9 mouse cellular contexts compared by ENCODE assay signal in the genomic region with DNA sequence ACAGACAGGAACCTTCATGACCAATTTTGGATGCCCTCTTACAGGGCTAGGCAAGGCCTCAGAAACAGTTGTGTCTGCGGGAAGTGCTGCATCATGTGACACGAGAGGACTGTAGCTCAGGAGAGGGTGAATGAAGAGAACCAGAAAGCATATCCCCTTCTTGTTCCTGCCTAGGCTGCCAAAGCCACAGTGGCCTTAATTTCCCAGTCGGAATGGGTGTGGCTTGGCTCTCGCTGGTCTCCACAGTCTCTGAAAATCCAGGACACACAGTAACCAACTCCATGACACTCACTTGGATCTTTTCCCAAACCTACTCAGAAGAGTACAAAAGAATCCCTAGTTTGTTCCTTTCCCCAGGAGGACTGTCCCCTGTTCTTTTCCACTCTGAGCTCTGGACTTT. TPM values are rescaled to one million over a fixed set of nuclear protein-coding genes. Genes with fewer than 3 reads are reported as not detected.
DNase-seq lines count a peak whose midpoint lies in the region; ATAC-seq and TF ChIP-seq lines count a peak whose summit lies in the region.
"Had no signal": no experiment of that assay in that cellular context is flagged by ENCODE, and none has a peak within 500 bp of the region (broad histone marks: within the 10 kb centered on the region; RNA-seq: fewer than 3 reads in every experiment).

No protein-coding gene starts in this region.

- 51% methylated on average over 4 of the region's 4 CpGs for WGBS in lung, embryonic 14.5 days
- WGBS in lung, postnatal 0 days: 53% methylated on average over 4 of the region's 4 CpGs

- no peak overlapping the region for H3K4me2 ChIP-seq in lung, embryonic 14.5 days
- no peak overlapping the region for H3K4me2 ChIP-seq in lung, postnatal 0 days (replicated peaks; ENCODE audit: low read depth, low read length)

- no peak for TF ChIP-seq EP300 in lung, postnatal 0 days (IDR thresholded peaks at IDR 0.05)

- no peak overlapping the region for H3K9ac ChIP-seq in lung, embryonic 14.5 days
- H3K9ac ChIP-seq in lung, postnatal 0 days (replicated peaks; ENCODE audit: low read depth): no peak overlapping the region

- TF ChIP-seq CTCF in lung, embryonic 14.5 days (IDR thresholded peaks at IDR 0.05; ENCODE audit: low read depth): no peak
- no peak for TF ChIP-seq CTCF in lung, postnatal 0 days (IDR thresholded peaks at IDR 0.05)

- ATAC-seq in lung, embryonic 14.5 days (ENCODE audit: insufficient read depth): no peak
- no peak for ATAC-seq in lung, postnatal 0 days
- no peak for ATAC-seq in megakaryocyte-erythroid progenitor cell, adult 5-6 weeks (replicated peaks; ENCODE audit: low FRiP score, low TSS enrichment, poor library complexity, severe bottlenecking)

- H3K4me1 ChIP-seq in lung, embryonic 14.5 days (ENCODE audit: insufficient read depth): no peaks in the 10 kb centered on the region
- H3K4me1 ChIP-seq in lung, postnatal 0 days (ENCODE audit: insufficient read depth, low read depth, low read length): no peaks in the 10 kb centered on the region

- H3K9me3 ChIP-seq in lung, embryonic 14.5 days (ENCODE audit: low read depth, low read length): no peaks in the 10 kb centered on the region
- H3K9me3 ChIP-seq in lung, postnatal 0 days (ENCODE audit: low read length): no peaks in the 10 kb centered on the region

- no peaks in the 10 kb centered on the region for H3K27me3 ChIP-seq in lung, embryonic 14.5 days (ENCODE audit: insufficient read depth, low read length)
- H3K27me3 ChIP-seq in lung, postnatal 0 days (replicated peaks; ENCODE audit: insufficient read depth, low read length): no peaks in the 10 kb centered on the region

- no peak overlapping the region for H3K27ac ChIP-seq in lung, embryonic 14.5 days (ENCODE audit: low read depth)
- H3K27ac ChIP-seq in lung, postnatal 0 days (ENCODE audit: low read length): no peak overlapping the region

- H3K4me3 ChIP-seq in lung, embryonic 14.5 days (ENCODE audit: low read depth, low read length): no peak overlapping the region
- no peak overlapping the region for H3K4me3 ChIP-seq in lung, postnatal 0 days (ENCODE audit: low read depth, low read length)

- peak; percentile 72 for DNase-seq in gastrocnemius, adult 18-20 months (ENCODE audit: low spot score)
- no peak for DNase-seq in gastrocnemius, postnatal 4 days (ENCODE audit: low spot score in 2 of 2)
- peak; percentile 45 for DNase-seq in lung, embryonic 14.5 days
- no peak for DNase-seq in lung, postnatal 0 days (ENCODE audit: low spot score)
- DNase-seq in brain, adult 2 months (ENCODE audit: low read depth, low spot score): peak; percentile 54
- peak; percentile 77 for DNase-seq in kidney, postnatal 14 days
- no peak for DNase-seq in spleen, postnatal 4 days (ENCODE audit: low spot score in 2 of 2)
- DNase-seq: thymus, postnatal 4 days had no signal

- H3K36me3 ChIP-seq in lung, embryonic 14.5 days (ENCODE audit: insufficient read depth): no peaks in the 10 kb centered on the region
- H3K36me3 ChIP-seq in lung, postnatal 0 days (ENCODE audit: insufficient read depth, low read length): no peaks in the 10 kb centered on the region

RNA-seq across cellular contexts. Expression of a gene that starts 10.7 kb away (rescaled TPM):
- not detected for total RNA-seq in gastrocnemius, adult 18-20 months (2021)
- not detected for total RNA-seq in gastrocnemius, postnatal 4 days (2021)
- 0.73 and 1.2 TPM in 2 replicates for polyA plus RNA-seq in lung, embryonic 14.5 days (2014; fragmentation: Nextera tagmentation; extraction: Ambion mirVana)
- 11.1 and 11.7 TPM in 2 replicates for polyA plus RNA-seq in lung, postnatal 0 days (2015; fragmentation: Nextera tagmentation; extraction: Ambion mirVana)
- 0.84 TPM in 1 of 2 replicates, not detected in the other for total RNA-seq in megakaryocyte-erythroid progenitor cell, adult 5-6 weeks (2014; fragmentation: Nextera tagmentation)
- not detected in 2 replicates for total RNA-seq in megakaryocyte-erythroid progenitor cell, adult 5-6 weeks (2017)

RNA-seq across cellular contexts. Expression of a gene that starts 10.8 kb away (rescaled TPM):
- total RNA-seq in gastrocnemius, adult 18-20 months (2021): 1 to 10 TPM; 9.2 to 9.9 TPM
- 10 to 100 TPM; 18.7 to 21.4 TPM for total RNA-seq in gastrocnemius, postnatal 4 days (2021)
- 61.4 and 62.4 TPM in 2 replicates for polyA plus RNA-seq in lung, embryonic 14.5 days (2014; fragmentation: Nextera tagmentation; extraction: Ambion mirVana)
- polyA plus RNA-seq in lung, postnatal 0 days (2015; fragmentation: Nextera tagmentation; extraction: Ambion mirVana): 54.9 and 58.6 TPM in 2 replicates
- total RNA-seq in megakaryocyte-erythroid progenitor cell, adult 5-6 weeks (2014; fragmentation: Nextera tagmentation): 1.6 and 2.1 TPM in 2 replicates
- total RNA-seq in megakaryocyte-erythroid progenitor cell, adult 5-6 weeks (2017): 3.1 and 3.2 TPM in 2 replicates

RNA-seq across cellular contexts. Expression of a gene that starts 18.3 kb away (rescaled TPM):
- total RNA-seq in gastrocnemius, adult 18-20 months (2021): 100 to 1,000 TPM; 145 to 153 TPM
- 100 to 1,000 TPM; 221 to 227 TPM for total RNA-seq in gastrocnemius, postnatal 4 days (2021)
- polyA plus RNA-seq in lung, embryonic 14.5 days (2014; fragmentation: Nextera tagmentation; extraction: Ambion mirVana): 196 and 208 TPM in 2 replicates
- 130 and 135 TPM in 2 replicates for polyA plus RNA-seq in lung, postnatal 0 days (2015; fragmentation: Nextera tagmentation; extraction: Ambion mirVana)
- 100 and 107 TPM in 2 replicates for total RNA-seq in megakaryocyte-erythroid progenitor cell, adult 5-6 weeks (2014; fragmentation: Nextera tagmentation)
- total RNA-seq in megakaryocyte-erythroid progenitor cell, adult 5-6 weeks (2017): 96.6 and 142 TPM in 2 replicates

RNA-seq across cellular contexts. Expression of a gene that starts 24.8 kb away (rescaled TPM):
- 1 to 10 TPM; 4.0 to 7.8 TPM for total RNA-seq in gastrocnemius, adult 18-20 months (2021)
- 10 to 100 TPM; 32.7 to 42.9 TPM for total RNA-seq in gastrocnemius, postnatal 4 days (2021)
- polyA plus RNA-seq in lung, embryonic 14.5 days (2014; fragmentation: Nextera tagmentation; extraction: Ambion mirVana): 75.1 and 78.7 TPM in 2 replicates
- 22.8 and 27.9 TPM in 2 replicates for polyA plus RNA-seq in lung, postnatal 0 days (2015; fragmentation: Nextera tagmentation; extraction: Ambion mirVana)
- total RNA-seq in megakaryocyte-erythroid progenitor cell, adult 5-6 weeks (2014; fragmentation: Nextera tagmentation): 2.6 and 19.8 TPM in 2 replicates
- 1.9 and 14.4 TPM in 2 replicates for total RNA-seq in megakaryocyte-erythroid progenitor cell, adult 5-6 weeks (2017)

RNA-seq across cellular contexts. Expression of a gene that starts 50.8 kb away (rescaled TPM):
- 1 to 10 TPM; 4.6 to 5.0 TPM for total RNA-seq in gastrocnemius, adult 18-20 months (2021)
- 10 to 100 TPM in 1 of 2 experiments, 1 to 10 TPM in 1; 8.8 to 11.3 TPM for total RNA-seq in gastrocnemius, postnatal 4 days (2021)
- 17.1 and 19.2 TPM in 2 replicates for polyA plus RNA-seq in lung, embryonic 14.5 days (2014; fragmentation: Nextera tagmentation; extraction: Ambion mirVana)
- 14.6 and 14.8 TPM in 2 replicates for polyA plus RNA-seq in lung, postnatal 0 days (2015; fragmentation: Nextera tagmentation; extraction: Ambion mirVana)
- 8.9 and 9.9 TPM in 2 replicates for total RNA-seq in megakaryocyte-erythroid progenitor cell, adult 5-6 weeks (2014; fragmentation: Nextera tagmentation)
- 11.8 and 21.9 TPM in 2 replicates for total RNA-seq in megakaryocyte-erythroid progenitor cell, adult 5-6 weeks (2017)

Comparison
In these comparisons a context has a peak if more than half of its experiments do, and no peak if none do; other contexts are left out.
1. DNase-seq: peak in gastrocnemius, adult 18-20 months (single experiment), lung, embryonic 14.5 days (single experiment), brain, adult 2 months (single experiment) and kidney, postnatal 14 days (single experiment); none in gastrocnemius, postnatal 4 days (0 of 2), lung, postnatal 0 days (single experiment) and spleen, postnatal 4 days (0 of 2).